Mouse (Mus musculus) midbrain, embryonic 16.5 days (tissue): ENCODE data around the gene Coa3. TPM values are rescaled to one million over a fixed set of nuclear protein-coding genes. Genes with fewer than 3 reads are reported as not detected.
A peak's percentile ranks its signal among the peaks of the same experiment; 100 is the strongest.
"Not testable (repeated sequence)": the region's sequence is repeated elsewhere in the genome, so short reads cannot be mapped to it uniquely, and the experiment has no call there.

ENCODE experiments used
- ATAC-seq: fragments of 200-750 bp; cut with Nextera tagmentation; 2 replicates; pipeline ENCODE4 v1.8.0; 2017; ENCODE audit warnings: moderate TSS enrichment
- H3K27ac ChIP-seq: fragments of 300-500 bp; sonication (generic); 2 replicates; pipeline ENCODE4 v1.5.1; 2014; ENCODE audit warnings: mild to moderate bottlenecking, low read length, mixed read lengths
- H3K27me3 ChIP-seq: fragments of 300-500 bp; sonication (generic); 2 replicates; pipeline ENCODE4 v1.6.1; 2014; ENCODE audit warnings: low read depth, low read length, mixed read lengths; ENCODE audit not compliant: control insufficient read depth, insufficient read depth
- H3K36me3 ChIP-seq: fragments of 300-500 bp; sonication (generic); 2 replicates; pipeline ENCODE4 v1.6.1; 2014; ENCODE audit warnings: mild to moderate bottlenecking, low read length, moderate library complexity, mixed read lengths; ENCODE audit not compliant: control insufficient read depth, insufficient read depth
- H3K4me1 ChIP-seq: fragments of 300-500 bp; sonication (generic); 2 replicates; pipeline ENCODE4 v1.6.1; 2014; ENCODE audit warnings: mild to moderate bottlenecking, low read length, mixed read lengths; ENCODE audit not compliant: control insufficient read depth, insufficient read depth
- H3K4me2 ChIP-seq: fragments of 300-500 bp; sonication (generic); 2 replicates; pipeline ENCODE4 v1.6.1; 2014; ENCODE audit warnings: mild to moderate bottlenecking, low read length, mixed read lengths
- H3K4me3 ChIP-seq: fragments of 300-500 bp; sonication (generic); 2 replicates; pipeline ENCODE4 v1.5.1; 2014; ENCODE audit warnings: low read depth, mild to moderate bottlenecking, low read length, moderate library complexity, mixed read lengths
- H3K9ac ChIP-seq: fragments of 300-500 bp; sonication (generic); 2 replicates; pipeline ENCODE4 v1.6.1; 2014; ENCODE audit warnings: low read depth, low read length, mixed read lengths
- H3K9me3 ChIP-seq: fragments of 300-500 bp; sonication (generic); replicated peaks from 2 replicates; pipeline ENCODE4 v1.6.1; 2014; ENCODE audit warnings: mild to moderate bottlenecking, low read length, mixed read lengths; ENCODE audit not compliant: control insufficient read depth, poor library complexity, severe bottlenecking
- WGBS: fragments of 180-500 bp; shearing (Covaris S2); extraction: QIAGEN DNeasy Blood & Tissue Kit; methylation state at CpG from one replicate; pipeline ENCODE4 v1.1.7; 2014; 5-methylcytosine and 5-hydroxymethylcytosine counted together
- polyA plus RNA-seq: library from polyadenylated mRNA; unstranded; fragments of >200 nt; fragmentation: Nextera tagmentation; extraction: Ambion mirVana; gene quantifications from 2 replicates; pipeline ENCODE4 v1.2.1, GENCODE M21; 2015

The Coa3 gene
- polyA plus RNA-seq: 208 and 224 TPM in 2 replicates

- ATAC-seq: peak; percentile 98
- WGBS: 10% methylated on average over 45 of the region's 45 CpGs
- H3K27ac ChIP-seq: peak within 1 kb of the TSS; percentile 74
Observed at GRCm38 (mm10) chr11:101278223-101279192, at the start of gene Coa3, which contains the start of gene Cntd1. Gene Coa3 (minus strand): TSS chr11:101279114. Gene Cntd1 (plus strand): TSS chr11:101279012.

GRCm38 (mm10) chr11:101327311-101327710 is 48.4 kb upstream of the Coa3 start:
- no peak for ATAC-seq
- Histone ChIP-seq H3K27ac (no peak overlapping the region), H3K4me1 (no peaks in the 10 kb centered on the region), H3K36me3 (peaks cover 16% of the 10 kb centered on the region), H3K9me3 (no peaks in the 10 kb centered on the region), H3K4me2 (no peak overlapping the region), H3K4me3 (no peak overlapping the region), H3K9ac (no peak overlapping the region), H3K27me3 (no peaks in the 10 kb centered on the region)
- WGBS: 68% methylated on average over 3 of the region's 3 CpGs

More at GRCm38 (mm10) chr11:101278223-101279192, at the start of gene Coa3, which contains the start of gene Cntd1:
- Histone ChIP-seq H3K4me3 (peak within 1 kb of the TSS; percentile 74), H3K36me3 (no peaks in the 10 kb centered on the region), H3K27me3 (no peaks in the 10 kb centered on the region), H3K4me2 (peak within 1 kb of the TSS; percentile 72), H3K4me1 (peaks cover 20% of the 10 kb centered on the region), H3K9me3 (no peaks in the 10 kb centered on the region), H3K9ac (peak within 1 kb of the TSS; percentile 81)

- no peak for ATAC-seq
- 89% methylated on average over 11 of the region's 11 CpGs for WGBS
- Histone ChIP-seq H3K36me3 (peaks cover 22% of the 10 kb centered on the region), H3K4me2 (no peak overlapping the region), H3K4me1 (no peaks in the 10 kb centered on the region), H3K9ac (no peak overlapping the region), H3K27me3 (no peaks in the 10 kb centered on the region), H3K27ac (no peak overlapping the region), H3K4me3 (no peak overlapping the region), H3K9me3 (no peaks in the 10 kb centered on the region)
Observed at GRCm38 (mm10) chr11:101326147-101326546, 47.2 kb upstream of the Coa3 start.

- WGBS: 94% methylated on average over 11 of the region's 11 CpGs
Observed at GRCm38 (mm10) chr11:101325201-101325600, 46.3 kb upstream of the Coa3 start.

GRCm38 (mm10) chr11:101324763-101325162 is 45.8 kb upstream of the Coa3 start, which contains the start of gene Aoc2:
Gene Aoc2 (plus strand): TSS chr11:101325063.
- 98% methylated on average over 5 of the region's 5 CpGs for WGBS

More at GRCm38 (mm10) chr11:101325201-101325600, 46.3 kb upstream of the Coa3 start:
- not testable (repeated sequence) for H3K4me1 ChIP-seq, ATAC-seq, H3K4me2 ChIP-seq, H3K27ac ChIP-seq, H3K9ac ChIP-seq, H3K4me3 ChIP-seq, H3K27me3 ChIP-seq, H3K9me3 ChIP-seq
- peaks cover 27% of the 10 kb centered on the region for H3K36me3 ChIP-seq

GRCm38 (mm10) chr11:101323609-101324008 is 44.7 kb upstream of the Coa3 start:
- Histone ChIP-seq H3K4me3 (no peak overlapping the region), H3K4me2 (no peak overlapping the region), H3K27me3 (no peaks in the 10 kb centered on the region), H3K4me1 (no peaks in the 10 kb centered on the region), H3K9me3 (no peaks in the 10 kb centered on the region), H3K36me3 (peaks cover 35% of the 10 kb centered on the region), H3K9ac (no peak overlapping the region), H3K27ac (no peak overlapping the region)
- no peak for ATAC-seq
- 9% methylated on average over 4 of the region's 4 CpGs for whole genome bisulfite sequencing

More at GRCm38 (mm10) chr11:101324763-101325162, 45.8 kb upstream of the Coa3 start, which contains the start of gene Aoc2:
- no peaks in the 10 kb centered on the region for H3K4me1 ChIP-seq
- no peak within 1 kb of the TSS for H3K27ac ChIP-seq
- H3K4me3 ChIP-seq: no peak within 1 kb of the TSS
- H3K4me2 ChIP-seq: no peak within 1 kb of the TSS
- ATAC-seq: no peak
- H3K27me3 ChIP-seq: no peaks in the 10 kb centered on the region
- H3K9ac ChIP-seq: no peak within 1 kb of the TSS
- peaks cover 31% of the 10 kb centered on the region for H3K36me3 ChIP-seq
- no peaks in the 10 kb centered on the region for H3K9me3 ChIP-seq

- peak; percentile 77 for ATAC-seq
- Histone ChIP-seq H3K4me1 (peaks cover 16% of the 10 kb centered on the region), H3K4me2 (peak overlapping the region; percentile 96), H3K9ac (peak overlapping the region; percentile 88), H3K9me3 (no peaks in the 10 kb centered on the region), H3K36me3 (peaks cover 13% of the 10 kb centered on the region), H3K27ac (peak overlapping the region; percentile 88), H3K4me3 (peak overlapping the region; percentile 83), H3K27me3 (no peaks in the 10 kb centered on the region)
- WGBS: under 1% methylated on average over 17 of the region's 17 CpGs
Observed at GRCm38 (mm10) chr11:101316501-101316917, 37.6 kb upstream of the Coa3 start.

- Histone ChIP-seq H3K27ac (peak within 1 kb of the TSS; percentile 88), H3K4me2 (peak within 1 kb of the TSS; percentile 96), H3K4me3 (peak within 1 kb of the TSS; percentile 83), H3K36me3 (peaks cover 13% of the 10 kb centered on the region), H3K4me1 (peaks cover 16% of the 10 kb centered on the region), H3K27me3 (no peaks in the 10 kb centered on the region), H3K9ac (peak within 1 kb of the TSS; percentile 88), H3K9me3 (no peaks in the 10 kb centered on the region)
- ATAC-seq: peak; percentile 95
- under 1% methylated on average over 61 of the region's 62 CpGs for WGBS
Observed at GRCm38 (mm10) chr11:101315665-101316500, 37.0 kb upstream of the Coa3 start, which contains the start of gene Psme3. Gene Psme3 (plus strand): TSS chr11:101316213.
